Mouse (Mus musculus): ENCODE measurements around the gene Vsig8. TPM values are rescaled to one million over a fixed set of nuclear protein-coding genes. Genes with fewer than 3 reads are reported as not detected.

Gene Vsig8
- polyA plus RNA-seq, 1 experiment from 2014 or later = 1.8 TPM

GRCm38 (mm10) chr1:172518013-172518412, 37.7 kb upstream of the Vsig8 start:
- Histone ChIP-seq H3K27me3 (replicated peaks) (no peaks in the 10 kb centered on the region), H3K4me1 (peaks cover 35% of the 10 kb centered on the region), H3K9ac (no peak overlapping the region), H3K4me3 (replicated peaks) (no peak overlapping the region), H3K4me2 (no peak overlapping the region), H3K27ac (no peak overlapping the region), H3K9me3 (no peaks in the 10 kb centered on the region), H3K36me3 (no peaks in the 10 kb centered on the region)
- 73% methylated on average over 4 of the region's 4 CpGs for WGBS
- no peak for ATAC-seq (ENCODE audit: insufficient read depth, low FRiP score, low read depth)

GRCm38 (mm10) chr1:172519644-172520043, 36.1 kb upstream of the Vsig8 start:
- Histone ChIP-seq H3K9me3 (no peaks in the 10 kb centered on the region), H3K36me3 (no peaks in the 10 kb centered on the region), H3K27me3 (replicated peaks) (no peaks in the 10 kb centered on the region), H3K4me2 (no peak overlapping the region), H3K4me1 (peaks cover 31% of the 10 kb centered on the region), H3K9ac (no peak overlapping the region), H3K4me3 (replicated peaks) (no peak overlapping the region), H3K27ac (no peak overlapping the region; the same call in 1 of the 2 replicates)
- 55% methylated on average over 6 of the region's 6 CpGs for WGBS
- ATAC-seq (ENCODE audit: insufficient read depth, low FRiP score, low read depth) = no peak

GRCm38 (mm10) chr1:172520576-172521440, 34.9 kb upstream of the Vsig8 start, which contains the start of gene Cfap45:
Gene Cfap45, plus strand, starts transcription at chr1:172520801.
- Histone ChIP-seq H3K4me3 (replicated peaks) (peak within 1 kb of the TSS; percentile 43), H3K4me2 (peak within 1 kb of the TSS; percentile 66), H3K4me1 (peaks cover 34% of the 10 kb centered on the region), H3K9ac (no peak within 1 kb of the TSS), H3K36me3 (no peaks in the 10 kb centered on the region), H3K27ac (peak within 1 kb of the TSS; percentile 4; the same call in 1 of the 2 replicates), H3K27me3 (replicated peaks) (no peaks in the 10 kb centered on the region), H3K9me3 (no peaks in the 10 kb centered on the region)
- WGBS = 4% methylated on average over 28 of the region's 28 CpGs
- peak; percentile 77 for ATAC-seq (ENCODE audit: insufficient read depth, low FRiP score, low read depth)

GRCm38 (mm10) chr1:172522524-172522923, 33.2 kb upstream of the Vsig8 start:
- no peak overlapping the region for H3K9ac ChIP-seq
- H3K4me1 ChIP-seq = peaks cover 33% of the 10 kb centered on the region
- H3K4me2 ChIP-seq = no peak overlapping the region
- no peak for ATAC-seq (ENCODE audit: insufficient read depth, low FRiP score, low read depth)
- no peaks in the 10 kb centered on the region for H3K36me3 ChIP-seq
- no peak overlapping the region for H3K4me3 ChIP-seq (replicated peaks)
- H3K27me3 ChIP-seq (replicated peaks) = no peaks in the 10 kb centered on the region
- WGBS = 60% methylated on average over 7 of the region's 7 CpGs
- no peaks in the 10 kb centered on the region for H3K9me3 ChIP-seq
- peak overlapping the region; percentile 71 for H3K27ac ChIP-seq

GRCm38 (mm10) chr1:172523699-172524101, 32.0 kb upstream of the Vsig8 start:
- peaks cover 33% of the 10 kb centered on the region for H3K4me1 ChIP-seq
- no peak for ATAC-seq (ENCODE audit: insufficient read depth, low FRiP score, low read depth)
- H3K9ac ChIP-seq = no peak overlapping the region
- H3K27me3 ChIP-seq (replicated peaks) = no peaks in the 10 kb centered on the region
- no peak overlapping the region for H3K27ac ChIP-seq
- H3K36me3 ChIP-seq = no peaks in the 10 kb centered on the region
- H3K4me3 ChIP-seq (replicated peaks) = no peak overlapping the region
- H3K9me3 ChIP-seq = no peaks in the 10 kb centered on the region
- 52% methylated on average over 12 of the region's 12 CpGs for WGBS
- H3K4me2 ChIP-seq = no peak overlapping the region

- Histone ChIP-seq H3K9ac (no peak overlapping the region), H3K36me3 (no peaks in the 10 kb centered on the region), H3K27ac (peak overlapping the region; percentile 80), H3K9me3 (no peaks in the 10 kb centered on the region), H3K4me2 (peak overlapping the region; percentile 44), H3K4me1 (peaks cover 27% of the 10 kb centered on the region), H3K4me3 (replicated peaks) (no peak overlapping the region), H3K27me3 (replicated peaks) (no peaks in the 10 kb centered on the region)
- WGBS = 35% methylated on average over 15 of the region's 15 CpGs
- 0 out of 2 replicates have a peak, but pooled peaks have one; percentile 38 for ATAC-seq (ENCODE audit: insufficient read depth, low FRiP score, low read depth)
Observed at GRCm38 (mm10) chr1:172525027-172525764, 30.5 kb upstream of the Vsig8 start.

- 0 out of 2 replicates have a peak overlapping the region, but pooled peaks have one; percentile 1 for H3K4me2 ChIP-seq
- no peaks in the 10 kb centered on the region for H3K27me3 ChIP-seq (replicated peaks)
- H3K9ac ChIP-seq = no peak overlapping the region
- WGBS = 56% methylated on average over 7 of the region's 7 CpGs
- no peaks in the 10 kb centered on the region for H3K36me3 ChIP-seq
- ATAC-seq (ENCODE audit: insufficient read depth, low FRiP score, low read depth) = no peak
- no peak overlapping the region for H3K4me3 ChIP-seq (replicated peaks)
- H3K4me1 ChIP-seq = peaks cover 28% of the 10 kb centered on the region
- H3K9me3 ChIP-seq = no peaks in the 10 kb centered on the region
- 0 out of 2 replicates have a peak overlapping the region, but pooled peaks have one; percentile 45 for H3K27ac ChIP-seq
Observed at GRCm38 (mm10) chr1:172525971-172526370, 29.8 kb upstream of the Vsig8 start.

GRCm38 (mm10) chr1:172526380-172527081, 29.2 kb upstream of the Vsig8 start:
- 0 out of 2 replicates have a peak overlapping the region, but pooled peaks have one; percentile 1 for H3K4me2 ChIP-seq
- H3K36me3 ChIP-seq = no peaks in the 10 kb centered on the region
- H3K4me3 ChIP-seq (replicated peaks) = no peak overlapping the region
- 53% methylated on average over 23 of the region's 23 CpGs for WGBS
- no peak overlapping the region for H3K9ac ChIP-seq
- H3K9me3 ChIP-seq = no peaks in the 10 kb centered on the region
- H3K27me3 ChIP-seq (replicated peaks) = no peaks in the 10 kb centered on the region
- peaks cover 24% of the 10 kb centered on the region for H3K4me1 ChIP-seq
- H3K27ac ChIP-seq = 0 out of 2 replicates have a peak overlapping the region, but pooled peaks have one; percentile 45
- ATAC-seq (ENCODE audit: insufficient read depth, low FRiP score, low read depth) = no peak

GRCm38 (mm10) chr1:172527431-172527830, 28.3 kb upstream of the Vsig8 start:
- no peaks in the 10 kb centered on the region for H3K9me3 ChIP-seq
- H3K36me3 ChIP-seq = no peaks in the 10 kb centered on the region
- no peaks in the 10 kb centered on the region for H3K27me3 ChIP-seq (replicated peaks)
- WGBS = 90% methylated on average over 10 of the region's 10 CpGs
- no peak overlapping the region for H3K4me3 ChIP-seq (replicated peaks)
- no peak overlapping the region for H3K9ac ChIP-seq
- H3K4me2 ChIP-seq = no peak overlapping the region
- no peak for ATAC-seq (ENCODE audit: insufficient read depth, low FRiP score, low read depth)
- peaks cover 19% of the 10 kb centered on the region for H3K4me1 ChIP-seq
- no peak overlapping the region for H3K27ac ChIP-seq

GRCm38 (mm10) chr1:172528701-172529100, 27.0 kb upstream of the Vsig8 start:
- H3K27me3 ChIP-seq (replicated peaks) = no peaks in the 10 kb centered on the region
- no peak overlapping the region for H3K9ac ChIP-seq
- H3K9me3 ChIP-seq = no peaks in the 10 kb centered on the region
- WGBS = 8% methylated on average over 7 of the region's 7 CpGs
- H3K4me1 ChIP-seq = peaks cover 15% of the 10 kb centered on the region
- no peak overlapping the region for H3K4me3 ChIP-seq (replicated peaks)
- no peak overlapping the region for H3K4me2 ChIP-seq
- no peaks in the 10 kb centered on the region for H3K36me3 ChIP-seq
- ATAC-seq (ENCODE audit: insufficient read depth, low FRiP score, low read depth) = peak; percentile 51
- no peak overlapping the region for H3K27ac ChIP-seq

- no peaks in the 10 kb centered on the region for H3K9me3 ChIP-seq
- H3K27me3 ChIP-seq (replicated peaks) = no peaks in the 10 kb centered on the region
- no peak overlapping the region for H3K27ac ChIP-seq
- WGBS = 31% methylated on average over 8 of the region's 8 CpGs
- no peak overlapping the region for H3K9ac ChIP-seq
- peak; percentile 34; the same call in 1 of the 2 replicates for ATAC-seq (ENCODE audit: insufficient read depth, low FRiP score, low read depth)
- H3K4me3 ChIP-seq (replicated peaks) = no peak overlapping the region
- no peak overlapping the region; the same call in 1 of the 2 replicates for H3K4me2 ChIP-seq
- H3K36me3 ChIP-seq = no peaks in the 10 kb centered on the region
- peaks cover 6% of the 10 kb centered on the region; the same call in 1 of the 2 replicates for H3K4me1 ChIP-seq
Observed at GRCm38 (mm10) chr1:172530544-172531220, 25.1 kb upstream of the Vsig8 start.

All from stomach, embryonic 15.5 days (tissue).